Mouse (Mus musculus) hindbrain, embryonic 15.5 days (tissue): Measurements from ENCODE around the gene Eif4e3. TPM values are rescaled to one million over a fixed set of nuclear protein-coding genes. Genes with fewer than 3 reads are reported as not detected.

Experiments used
- ATAC-seq: fragments of 200-750 bp; cut with Nextera tagmentation; 2 replicates; pipeline ENCODE4 v1.8.0; 2017; ENCODE audit warnings: low read depth, moderate number of reproducible peaks, moderate TSS enrichment; ENCODE audit not compliant: low FRiP score
- H3K27ac ChIP-seq: fragments of 300-500 bp; sonication (generic); replicated peaks from 2 replicates; pipeline ENCODE4 v1.5.1; 2015; ENCODE audit warnings: mild to moderate bottlenecking, inconsistent platforms
- H3K27me3 ChIP-seq: fragments of 300-500 bp; sonication (generic); 2 replicates; pipeline ENCODE4 v1.6.1; 2015; ENCODE audit warnings: control low read depth, inconsistent platforms
- H3K36me3 ChIP-seq: fragments of 300-500 bp; sonication (generic); 2 replicates; pipeline ENCODE4 v1.6.1; 2015; ENCODE audit warnings: control low read depth, inconsistent platforms
- H3K4me1 ChIP-seq: fragments of 300-500 bp; sonication (generic); replicated peaks from 2 replicates; pipeline ENCODE4 v1.6.1; 2015; ENCODE audit warnings: control low read depth, inconsistent platforms
- H3K4me2 ChIP-seq: fragments of 300-500 bp; sonication (generic); 2 replicates; pipeline ENCODE4 v1.6.1; 2015; ENCODE audit warnings: moderate library complexity, mild to moderate bottlenecking, inconsistent platforms
- H3K4me3 ChIP-seq: fragments of 300-500 bp; sonication (generic); 2 replicates; pipeline ENCODE4 v1.5.1; 2015; ENCODE audit warnings: mild to moderate bottlenecking, inconsistent platforms
- H3K9ac ChIP-seq: fragments of 300-500 bp; sonication (generic); 2 replicates; pipeline ENCODE4 v1.6.1; 2015; ENCODE audit warnings: inconsistent platforms
- H3K9me3 ChIP-seq: fragments of 300-500 bp; sonication (generic); 2 replicates; pipeline ENCODE4 v1.6.1; 2016; ENCODE audit warnings: control low read depth, inconsistent platforms
- WGBS: fragments of 180-500 bp; shearing (Covaris S2); methylation state at CpG from one replicate; pipeline ENCODE4 v1.1.7; 2015; 5-methylcytosine and 5-hydroxymethylcytosine counted together
- polyA plus RNA-seq: library from polyadenylated mRNA; unstranded; fragments of >200 nt; fragmentation: Nextera tagmentation; extraction: Ambion mirVana; gene quantifications from 2 replicates; pipeline ENCODE4 v1.2.1, GENCODE M21; 2015

Gene Eif4e3
- polyA plus RNA-seq, 1 experiment from 2014 or later: 6.9 TPM

DNA sequence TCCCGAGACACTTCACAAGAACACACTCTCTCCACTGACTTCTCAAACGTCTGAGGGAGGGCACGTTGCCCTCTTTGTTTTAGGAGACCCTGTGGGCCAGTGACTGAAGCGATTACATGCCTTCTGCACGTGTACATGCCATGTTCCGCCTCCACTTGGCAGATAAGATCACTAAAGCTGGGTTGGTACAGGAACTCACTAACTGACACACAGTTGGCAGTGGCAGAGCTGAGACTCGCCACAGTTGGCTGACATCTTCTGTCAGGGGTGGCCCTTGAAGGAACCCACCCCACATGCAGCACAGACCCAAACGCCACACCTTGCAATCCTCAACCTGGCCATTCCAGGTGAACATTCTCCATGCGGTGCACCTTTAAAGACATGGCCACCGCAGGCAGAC is 8.0 kb downstream of the Eif4e3 start:
- Histone ChIP-seq H3K9me3 (no peaks in the 10 kb centered on the region), H3K36me3 (no peaks in the 10 kb centered on the region), H3K4me2 (no peak overlapping the region), H3K9ac (no peak overlapping the region), H3K4me1 (peaks cover 6% of the 10 kb centered on the region), H3K4me3 (no peak overlapping the region), H3K27ac (no peak overlapping the region), H3K27me3 (0 out of 2 replicates have a peak, but pooled peaks cover 4% of the 10 kb centered on the region)
- no peak for ATAC-seq
- WGBS: 88% methylated on average over 10 of the region's 10 CpGs

DNA sequence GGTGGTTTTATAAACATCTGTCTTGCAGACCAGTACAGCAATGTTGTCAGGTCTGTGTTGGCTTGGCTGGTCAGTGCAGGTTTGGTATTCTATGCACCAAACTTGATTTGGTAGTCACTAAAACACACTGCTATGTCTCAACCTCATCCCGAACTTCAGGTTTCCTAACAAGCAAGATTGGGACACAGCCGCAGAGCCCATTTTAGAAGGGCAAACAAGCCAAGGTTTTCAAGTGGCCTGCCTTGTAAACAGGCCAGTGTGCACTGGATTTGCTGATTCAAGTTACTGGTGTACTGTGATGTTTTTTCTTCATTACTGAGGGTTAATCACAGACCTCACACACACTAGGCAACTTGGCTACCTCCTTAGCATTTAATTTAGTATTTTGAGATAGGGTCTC is 10.5 kb downstream of the Eif4e3 start:
- peaks cover 6% of the 10 kb centered on the region for H3K4me1 ChIP-seq
- no peak overlapping the region for H3K4me3 ChIP-seq
- ATAC-seq: no peak
- no peaks in the 10 kb centered on the region for H3K9me3 ChIP-seq
- no peak overlapping the region for H3K9ac ChIP-seq
- H3K27me3 ChIP-seq: no peaks in the 10 kb centered on the region
- H3K4me2 ChIP-seq: no peak overlapping the region
- no peaks in the 10 kb centered on the region for H3K36me3 ChIP-seq
- WGBS: 93% methylated on average over 2 of the region's 2 CpGs
- H3K27ac ChIP-seq: no peak overlapping the region

DNA sequence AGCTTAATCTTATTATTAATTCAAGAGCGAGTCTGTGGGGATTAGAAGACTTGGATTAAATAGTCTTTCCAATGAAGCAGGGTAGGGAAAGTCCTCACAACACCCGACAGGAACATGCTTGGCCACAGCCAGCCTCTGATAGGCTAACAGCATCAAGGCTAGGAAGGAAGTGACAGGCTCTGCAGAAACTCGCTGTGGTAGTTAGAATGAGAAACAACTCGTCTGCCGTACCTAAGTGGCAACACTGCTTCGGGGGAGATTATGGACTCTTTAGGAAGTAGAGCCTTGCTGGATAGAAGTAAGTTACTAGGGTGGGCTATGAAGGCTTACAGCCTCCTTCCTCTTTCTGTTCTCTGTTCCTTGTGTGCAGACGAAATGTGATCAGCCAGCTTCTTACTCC is 11.1 kb downstream of the Eif4e3 start:
- no peaks in the 10 kb centered on the region for H3K27me3 ChIP-seq
- ATAC-seq: no peak
- H3K9me3 ChIP-seq: no peaks in the 10 kb centered on the region
- H3K36me3 ChIP-seq: no peaks in the 10 kb centered on the region
- H3K4me2 ChIP-seq: no peak overlapping the region
- peaks cover 4% of the 10 kb centered on the region for H3K4me1 ChIP-seq
- 75% methylated on average over 7 of the region's 7 CpGs for WGBS
- no peak overlapping the region for H3K27ac ChIP-seq
- no peak overlapping the region for H3K4me3 ChIP-seq
- H3K9ac ChIP-seq: no peak overlapping the region

DNA sequence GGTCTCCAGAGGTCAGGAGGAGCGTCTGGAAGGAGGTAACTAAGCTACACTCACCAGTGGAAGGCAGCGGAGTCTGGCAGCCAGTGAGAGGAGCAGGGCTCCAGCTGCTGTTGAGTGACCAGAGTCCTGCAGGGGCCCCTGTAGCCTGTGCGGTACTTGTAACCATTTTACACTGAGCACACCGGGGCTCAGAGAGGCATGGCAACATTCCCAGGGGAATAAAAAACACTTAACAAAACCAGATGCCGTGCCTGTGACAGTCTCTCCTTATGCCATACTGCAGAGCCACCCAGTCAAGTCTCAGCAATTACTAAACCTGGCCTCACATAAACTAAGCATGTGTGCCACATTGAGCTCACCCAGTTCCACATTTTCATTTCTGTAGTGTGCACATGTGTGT is 12.2 kb downstream of the Eif4e3 start:
- H3K9me3 ChIP-seq: no peaks in the 10 kb centered on the region
- no peak overlapping the region for H3K4me3 ChIP-seq
- 42% methylated on average over 5 of the region's 5 CpGs for WGBS
- H3K4me1 ChIP-seq: no peaks in the 10 kb centered on the region
- no peak overlapping the region for H3K27ac ChIP-seq
- H3K9ac ChIP-seq: no peak overlapping the region
- no peak overlapping the region for H3K4me2 ChIP-seq
- no peaks in the 10 kb centered on the region for H3K27me3 ChIP-seq
- H3K36me3 ChIP-seq: no peaks in the 10 kb centered on the region
- no peak for ATAC-seq

DNA sequence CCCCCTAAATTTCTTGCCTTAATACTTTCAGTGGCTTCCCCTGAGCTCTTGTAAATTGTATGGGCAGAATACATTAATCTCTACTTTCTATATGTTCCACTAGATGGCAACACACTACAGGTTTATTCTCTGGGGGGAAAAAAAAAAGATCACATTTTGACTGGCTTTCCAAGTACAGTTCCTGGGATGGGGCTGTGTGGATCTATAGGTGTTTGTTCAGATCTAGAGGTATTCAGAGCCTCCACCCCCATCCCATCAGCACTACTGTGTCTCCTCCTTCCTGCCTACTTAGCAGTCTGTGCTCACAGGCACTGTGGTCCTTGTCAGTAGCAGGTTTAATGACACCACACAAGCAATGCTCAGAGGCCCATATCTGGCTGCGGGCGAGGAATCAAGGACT is 14.2 kb downstream of the Eif4e3 start:
- peak; percentile 61; the same call in 1 of the 2 replicates for ATAC-seq
- Histone ChIP-seq H3K9ac (no peak overlapping the region), H3K4me3 (no peak overlapping the region), H3K9me3 (no peaks in the 10 kb centered on the region), H3K27ac (no peak overlapping the region), H3K36me3 (no peaks in the 10 kb centered on the region), H3K27me3 (no peaks in the 10 kb centered on the region), H3K4me1 (no peaks in the 10 kb centered on the region), H3K4me2 (no peak overlapping the region)
- 83% methylated on average over 2 of the region's 2 CpGs for WGBS

DNA sequence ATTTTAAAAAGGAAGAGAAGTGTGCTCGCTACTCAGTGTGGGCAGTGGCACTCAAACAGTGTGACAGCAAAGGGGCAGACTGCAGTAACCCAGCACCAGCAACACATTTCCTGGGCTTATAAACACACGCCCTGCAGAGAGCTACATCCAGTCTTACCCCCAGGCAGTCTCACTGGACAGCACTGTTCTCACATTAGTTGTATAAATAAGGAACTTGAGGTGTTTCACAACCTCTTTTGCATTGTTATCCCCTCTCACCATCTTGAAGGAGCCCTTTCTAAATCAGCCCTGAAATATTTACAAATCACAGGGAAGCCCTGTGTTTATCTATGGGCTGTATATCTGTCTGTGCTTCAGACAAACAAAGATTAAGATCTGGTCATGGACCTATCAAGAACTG is 17.3 kb downstream of the Eif4e3 start:
- Histone ChIP-seq H3K27ac (no peak overlapping the region), H3K9ac (no peak overlapping the region), H3K9me3 (no peaks in the 10 kb centered on the region), H3K27me3 (no peaks in the 10 kb centered on the region), H3K4me2 (no peak overlapping the region), H3K36me3 (no peaks in the 10 kb centered on the region; the same call in 1 of the 2 replicates), H3K4me1 (no peaks in the 10 kb centered on the region), H3K4me3 (no peak overlapping the region)
- 69% methylated on average over 2 of the region's 2 CpGs for WGBS
- ATAC-seq: no peak

DNA sequence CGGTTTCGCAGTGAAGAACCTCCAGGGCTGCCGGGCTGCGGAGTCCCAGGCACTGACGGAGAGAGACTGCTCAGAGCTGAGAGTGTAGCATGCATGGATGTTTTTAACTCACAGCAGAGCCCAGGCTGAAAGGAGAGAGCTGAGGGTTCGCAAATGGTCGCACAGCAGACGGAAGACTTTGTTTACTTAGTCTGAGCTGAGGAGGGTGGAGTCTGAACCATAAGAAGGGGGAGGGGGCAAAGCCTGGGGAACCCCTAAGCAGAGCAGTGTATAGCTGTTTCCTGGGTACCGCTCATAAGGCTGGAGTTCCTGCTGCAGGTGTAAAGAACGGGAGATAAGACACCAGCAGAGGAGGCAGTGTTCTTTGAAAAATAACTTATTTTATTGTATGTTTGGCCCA is 20.2 kb downstream of the Eif4e3 start:
- 68% methylated on average over 10 of the region's 10 CpGs for WGBS

DNA sequence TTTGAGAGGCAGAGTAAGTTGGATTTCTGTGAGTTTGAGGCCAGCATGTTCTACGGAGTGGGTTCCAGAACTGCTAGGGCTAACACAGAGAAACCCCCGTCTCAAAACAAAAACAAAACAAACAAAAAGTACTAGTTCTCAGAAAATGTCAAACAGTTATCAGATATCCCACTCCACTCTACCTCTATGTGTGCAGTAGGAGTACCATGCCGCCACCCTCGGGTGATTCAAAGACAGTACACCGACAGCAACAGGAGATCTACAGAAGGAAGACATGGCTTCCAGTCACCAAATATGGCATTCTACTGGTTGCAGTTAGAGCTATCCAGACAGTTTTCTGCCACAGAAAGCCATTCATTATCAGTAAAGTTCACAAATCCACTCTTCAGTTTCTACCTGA is 21.7 kb downstream of the Eif4e3 start:
- no peaks in the 10 kb centered on the region for H3K4me1 ChIP-seq
- WGBS: 90% methylated on average over 5 of the region's 5 CpGs
- ATAC-seq: no peak

More for the DNA sequence above, 20.2 kb downstream of the Eif4e3 start:
- Histone ChIP-seq H3K9ac (no peak overlapping the region), H3K4me2 (no peak overlapping the region), H3K27me3 (no peaks in the 10 kb centered on the region), H3K9me3 (no peaks in the 10 kb centered on the region), H3K36me3 (no peaks in the 10 kb centered on the region; the same call in 1 of the 2 replicates), H3K4me3 (no peak overlapping the region), H3K27ac (no peak overlapping the region), H3K4me1 (no peaks in the 10 kb centered on the region)
- ATAC-seq: no peak

DNA sequence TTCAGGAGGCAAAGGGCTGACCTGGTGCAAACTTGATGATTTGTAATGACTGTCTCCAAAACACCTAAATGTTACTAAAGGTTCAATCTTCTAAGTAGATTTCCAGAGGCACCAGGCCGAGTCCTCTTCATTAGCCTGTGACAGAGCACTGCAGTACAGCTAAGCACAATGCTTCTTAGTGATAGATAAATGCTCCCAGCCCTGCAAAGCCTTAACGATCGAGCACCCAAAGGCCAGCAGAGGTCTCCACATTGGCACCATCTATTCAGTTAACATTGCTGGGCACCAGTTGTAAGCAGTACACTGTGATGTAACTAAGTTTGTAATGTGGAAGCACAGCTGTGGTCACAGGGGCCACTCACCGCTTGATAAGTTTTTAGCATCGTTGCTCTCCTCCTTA is 22.2 kb downstream of the Eif4e3 start:
- 86% methylated on average over 5 of the region's 5 CpGs for WGBS
- H3K36me3 ChIP-seq: no peaks in the 10 kb centered on the region; the same call in 1 of the 2 replicates
- no peak overlapping the region for H3K4me3 ChIP-seq
- no peaks in the 10 kb centered on the region for H3K9me3 ChIP-seq
- no peak for ATAC-seq
- no peaks in the 10 kb centered on the region for H3K4me1 ChIP-seq
- H3K9ac ChIP-seq: no peak overlapping the region
- H3K27ac ChIP-seq: no peak overlapping the region
- no peak overlapping the region for H3K4me2 ChIP-seq
- no peaks in the 10 kb centered on the region for H3K27me3 ChIP-seq

More for the DNA sequence above, 21.7 kb downstream of the Eif4e3 start:
- Histone ChIP-seq H3K4me3 (no peak overlapping the region), H3K27me3 (no peaks in the 10 kb centered on the region), H3K4me2 (no peak overlapping the region), H3K9ac (no peak overlapping the region), H3K9me3 (no peaks in the 10 kb centered on the region), H3K36me3 (no peaks in the 10 kb centered on the region; the same call in 1 of the 2 replicates), H3K27ac (no peak overlapping the region)

DNA sequence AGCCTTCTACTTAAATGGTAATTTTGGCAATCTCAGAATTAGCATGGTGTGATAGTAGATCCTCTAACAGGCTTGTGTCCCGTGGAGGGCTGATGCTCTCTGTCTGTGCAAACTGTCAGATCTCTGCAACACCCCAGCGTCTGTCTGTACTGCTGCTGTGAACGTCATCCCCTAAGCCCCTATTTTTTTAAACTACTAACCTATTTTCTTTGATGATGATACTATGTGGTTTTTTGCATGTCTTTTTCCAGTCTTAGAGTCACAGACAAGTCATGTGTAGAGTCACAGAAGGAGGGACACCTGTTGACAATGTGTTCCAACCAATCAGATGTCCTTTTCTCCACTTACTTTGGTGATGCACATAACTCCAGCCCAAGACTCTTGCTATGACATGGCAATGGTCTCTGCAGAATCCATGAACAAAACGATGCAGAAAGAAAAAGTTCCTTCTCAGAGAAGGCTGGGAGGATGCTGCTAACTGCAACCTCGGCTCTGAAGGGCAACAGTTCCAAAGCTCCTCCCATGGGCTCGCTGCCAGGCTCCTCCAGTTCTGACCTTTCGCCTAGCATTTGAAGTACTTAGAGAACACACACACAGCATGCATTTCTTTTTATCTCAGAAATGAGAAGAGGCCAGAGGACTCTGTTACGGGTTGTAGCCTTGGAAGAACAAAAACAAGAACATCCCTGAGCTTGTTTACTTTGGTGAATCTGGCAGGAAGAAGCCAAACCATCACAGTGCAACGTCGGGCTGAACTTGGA is 23.0 kb downstream of the Eif4e3 start:
- 69% methylated on average over 10 of the region's 10 CpGs for WGBS
- Histone ChIP-seq H3K9ac (no peak overlapping the region), H3K4me3 (no peak overlapping the region), H3K27me3 (no peaks in the 10 kb centered on the region), H3K4me1 (no peaks in the 10 kb centered on the region), H3K36me3 (peaks cover 3% of the 10 kb centered on the region; the same call in 1 of the 2 replicates), H3K27ac (no peak overlapping the region), H3K9me3 (no peaks in the 10 kb centered on the region), H3K4me2 (no peak overlapping the region)
- no peak for ATAC-seq

DNA sequence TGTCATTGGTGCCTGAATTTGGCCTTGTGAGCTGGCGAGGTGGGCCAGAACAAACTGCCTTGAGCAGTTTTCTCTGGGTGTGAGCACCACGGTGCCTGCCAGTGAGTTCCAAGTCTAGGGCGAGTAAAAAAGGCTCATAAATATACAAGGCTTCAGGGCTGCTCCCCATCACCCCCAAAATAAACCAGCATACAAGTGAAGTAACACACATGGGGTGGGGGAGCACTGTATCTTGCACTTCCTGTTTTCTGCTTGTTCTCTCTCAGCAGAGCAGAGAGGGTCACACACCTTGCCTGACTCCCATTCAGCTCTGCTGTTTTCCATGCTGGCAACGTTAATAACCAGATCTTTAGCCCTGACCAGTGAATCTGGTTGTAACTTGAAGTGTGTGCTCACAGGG is 29.1 kb downstream of the Eif4e3 start:
- no peak for ATAC-seq
- 70% methylated on average over 4 of the region's 4 CpGs for WGBS
- no peaks in the 10 kb centered on the region; the same call in 1 of the 2 replicates for H3K4me1 ChIP-seq
- no peak overlapping the region for H3K27ac ChIP-seq
- H3K9me3 ChIP-seq: no peaks in the 10 kb centered on the region
- no peak overlapping the region for H3K4me3 ChIP-seq
- H3K9ac ChIP-seq: no peak overlapping the region
- H3K27me3 ChIP-seq: 0 out of 2 replicates have a peak, but pooled peaks cover 4% of the 10 kb centered on the region
- H3K36me3 ChIP-seq: 0 out of 2 replicates have a peak, but pooled peaks cover 3% of the 10 kb centered on the region
- H3K4me2 ChIP-seq: no peak overlapping the region

DNA sequence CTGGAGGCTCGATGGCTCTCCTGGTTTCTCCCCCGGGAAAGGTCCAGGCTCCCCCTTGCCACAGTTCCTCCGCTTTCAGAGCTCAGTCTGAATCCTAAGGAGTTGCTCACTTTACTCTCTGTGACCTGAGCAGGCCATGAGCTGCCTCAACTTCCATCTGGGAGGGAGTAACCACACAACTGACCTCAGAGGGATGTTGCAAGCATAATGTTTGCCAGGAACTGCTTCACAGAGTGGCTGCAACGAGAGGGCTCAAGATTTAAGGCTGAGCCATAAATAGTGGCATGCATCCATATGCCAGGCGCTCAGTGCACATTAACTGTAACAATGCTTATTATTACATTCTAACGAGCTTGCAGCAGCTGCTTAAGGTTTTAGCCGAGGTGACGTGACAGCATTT is 29.8 kb downstream of the Eif4e3 start:
- Histone ChIP-seq H3K4me2 (no peak overlapping the region), H3K9ac (no peak overlapping the region), H3K9me3 (no peaks in the 10 kb centered on the region), H3K27me3 (0 out of 2 replicates have a peak, but pooled peaks cover 4% of the 10 kb centered on the region), H3K4me1 (no peaks in the 10 kb centered on the region; the same call in 1 of the 2 replicates), H3K4me3 (no peak overlapping the region), H3K36me3 (0 out of 2 replicates have a peak, but pooled peaks cover 3% of the 10 kb centered on the region), H3K27ac (no peak overlapping the region)
- no peak for ATAC-seq
- 55% methylated on average over 8 of the region's 8 CpGs for WGBS
